Mouse (Mus musculus): ENCODE measurements around the gene Vmn1r184. TPM values are rescaled to one million over a fixed set of nuclear protein-coding genes. Genes with fewer than 3 reads are reported as not detected.
"Not testable (repeated sequence)": the region's sequence is repeated elsewhere in the genome, so short reads cannot be mapped to it uniquely, and the experiment has no call there.

Gene Vmn1r184
- total RNA-seq (2021): not detected

- DNase-seq (ENCODE audit: extremely low spot score in 1 of 2, low spot score in 2 of 2); intact Hi-C loops (cut with DNase I): not testable (repeated sequence)
These were observed at the start of gene Vmn1r184 for GRCm38 (mm10) chr7:26260034-26260433. Gene Vmn1r184, plus strand, starts transcription at chr7:26260334.

- DNase-seq (ENCODE audit: extremely low spot score in 1 of 2, low spot score in 2 of 2); intact Hi-C loops (cut with DNase I): not testable (repeated sequence)
These were observed 43.5 kb downstream of the Vmn1r184 start for GRCm38 (mm10) chr7:26303429-26304166.

- intact Hi-C loops (cut with DNase I); DNase-seq (ENCODE audit: extremely low spot score in 1 of 2, low spot score in 2 of 2): not testable (repeated sequence)
These were observed 46.8 kb downstream of the Vmn1r184 start, which contains the start of gene Cyp2a4 for GRCm38 (mm10) chr7:26306926-26307325. Gene Cyp2a4, plus strand, starts transcription at chr7:26307169.

- DNase-seq (ENCODE audit: extremely low spot score in 1 of 2, low spot score in 2 of 2); intact Hi-C loops (cut with DNase I): not testable (repeated sequence)
These were observed 51.7 kb downstream of the Vmn1r184 start for GRCm38 (mm10) chr7:26311786-26312185.

GRCm38 (mm10) chr7:26315194-26315593 lies 55.1 kb downstream of the Vmn1r184 start:
- intact Hi-C loops (cut with DNase I); DNase-seq (ENCODE audit: extremely low spot score in 1 of 2, low spot score in 2 of 2): not testable (repeated sequence)

GRCm38 (mm10) chr7:26315809-26316208 lies 55.7 kb downstream of the Vmn1r184 start:
- DNase-seq (ENCODE audit: extremely low spot score in 1 of 2, low spot score in 2 of 2); intact Hi-C loops (cut with DNase I): not testable (repeated sequence)

Other genes with a start within 250 kb of the Vmn1r184 start
- gene Cyp2b13, start 198.8 kb upstream of the Vmn1r184 start, total RNA-seq (2021): not detected
- not detected for gene Cyp2b9, start 86.9 kb upstream of the Vmn1r184 start, total RNA-seq (2021)
- not detected for gene Cyp2a4, start 46.8 kb downstream of the Vmn1r184 start, total RNA-seq (2021)
- not detected for gene Nlrp9c, start 143.4 kb downstream of the Vmn1r184 start, total RNA-seq (2021)
- not detected for gene Nlrp4a, start 174.8 kb downstream of the Vmn1r184 start, total RNA-seq (2021)